Mouse (Mus musculus) adrenal gland (tissue): ENCODE data around the gene Abcc3.

Experiments
- intact Hi-C: fragments of 180-260 bp; cut with DNase I; formaldehyde crosslinking; loops from one replicate; pipeline ENCODE4 v1.15.1; 2025
- long read RNA-seq, 2 experiments: library from polyadenylated mRNA; unstranded; transcript quantifications; one replicate each; pipeline ENCODE4 v2.0.0; 2020; ENCODE audit warnings: borderline replicate concordance in 1 of 2; ENCODE audit not compliant: insufficient replicate concordance in 1 of 2

Abcc3 gene
- long read RNA-seq, experiment 1, partial matches to known transcripts = 1 of 1 reads
- long read RNA-seq, experiment 1, other reads (novel, unspliced or antisense) = 0 of 1 reads
- long read RNA-seq, experiment 2, partial matches to known transcripts = 1 of 1 reads
- long read RNA-seq, experiment 2, other reads (novel, unspliced or antisense) = 0 of 1 reads

DNA sequence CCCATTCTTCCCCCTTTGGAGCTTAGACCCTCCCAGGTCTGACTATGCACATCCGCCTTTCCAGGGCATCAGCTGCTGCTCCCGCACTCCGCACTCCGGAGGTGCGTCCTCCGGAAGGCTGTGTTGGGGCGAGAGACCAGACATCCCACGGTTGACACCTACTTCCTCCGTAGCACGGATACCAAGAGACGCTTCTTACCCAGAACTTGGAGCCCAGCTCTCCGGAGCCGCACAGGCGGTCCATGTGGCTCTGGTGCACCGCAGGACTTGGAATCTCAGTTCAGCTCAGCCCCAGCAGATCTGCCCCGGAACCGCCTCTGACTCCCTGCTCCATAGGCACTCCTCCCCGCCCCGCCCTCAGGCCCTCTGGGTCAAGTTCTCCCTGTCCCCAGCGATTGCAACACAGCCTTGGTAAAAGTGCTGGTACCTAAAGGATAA lies at the start of gene Abcc3:
Gene Abcc3 (minus strand): TSS at position 326 of the 438 bp plus-strand sequence.
- intact Hi-C loops = no loop called here

- intact Hi-C loops = no loop called here
These were observed 49.0 kb upstream of the Abcc3 start for GRCm38 (mm10) chr11:94441752-94442151.

- intact Hi-C loops = no loop called here
These were observed 48.3 kb upstream of the Abcc3 start for GRCm38 (mm10) chr11:94441122-94441521.

GRCm38 (mm10) chr11:94440421-94440820 lies 47.6 kb upstream of the Abcc3 start:
- intact Hi-C loops = no loop called here

GRCm38 (mm10) chr11:94429011-94429651 lies 36.3 kb upstream of the Abcc3 start:
- intact Hi-C loops = no loop called here

DNA sequence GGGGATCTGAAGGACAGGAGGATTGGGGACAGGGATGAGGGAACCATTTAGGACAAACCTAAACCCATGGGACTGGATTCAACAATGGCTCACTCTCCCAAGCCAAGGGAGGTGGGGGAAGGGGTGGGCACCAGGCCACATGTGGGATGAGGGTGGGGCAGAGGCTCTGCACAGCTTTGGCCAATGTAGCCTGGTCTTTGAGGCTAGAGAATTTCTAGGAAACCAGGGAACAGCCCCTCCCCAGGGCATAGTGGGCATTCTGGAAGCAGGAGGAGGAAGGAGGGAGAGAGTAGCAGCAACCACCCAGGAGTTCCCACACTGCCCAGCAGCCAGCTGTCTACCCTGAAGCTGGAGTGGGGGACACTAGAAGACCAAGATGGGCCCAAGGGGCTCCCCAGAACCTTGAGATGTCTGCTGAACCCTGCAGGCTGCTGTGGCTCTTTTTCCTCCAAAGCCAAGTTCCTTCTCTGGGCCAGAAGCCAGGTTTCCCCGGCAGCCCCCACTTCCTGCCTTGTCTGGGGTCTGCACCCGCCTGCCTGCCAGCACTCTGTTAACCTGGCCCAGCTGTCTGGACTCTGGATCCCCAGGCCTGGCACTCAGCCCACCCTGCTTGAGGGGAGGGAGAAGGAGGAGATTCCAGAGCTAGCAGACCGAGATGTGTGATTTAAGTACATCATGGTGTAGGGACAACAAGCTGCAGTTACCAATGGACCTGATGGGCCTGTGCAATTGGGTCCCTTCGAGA lies 35.5 kb upstream of the Abcc3 start:
- intact Hi-C loops = no loop called here

DNA sequence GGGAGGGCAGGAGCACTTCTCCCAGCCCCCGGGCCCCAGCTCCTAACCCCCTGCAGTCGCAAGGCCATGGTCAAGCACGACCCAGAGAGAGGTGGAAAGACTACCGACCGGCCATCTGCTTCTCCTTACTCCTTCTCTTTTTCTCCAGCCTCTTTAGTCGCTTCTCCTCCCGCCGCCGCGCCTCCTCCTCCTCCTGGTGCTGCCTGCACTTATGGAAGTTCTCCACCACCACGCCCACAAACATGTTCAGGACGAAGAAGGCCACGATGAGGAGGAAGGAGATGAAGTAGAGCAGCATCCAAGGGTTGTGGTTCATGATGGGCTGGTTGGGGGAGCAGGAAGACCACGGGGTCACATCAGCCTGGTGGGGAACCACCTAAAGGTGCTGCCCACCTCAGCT lies 32.9 kb upstream of the Abcc3 start:
- intact Hi-C loops = no loop called here

DNA sequence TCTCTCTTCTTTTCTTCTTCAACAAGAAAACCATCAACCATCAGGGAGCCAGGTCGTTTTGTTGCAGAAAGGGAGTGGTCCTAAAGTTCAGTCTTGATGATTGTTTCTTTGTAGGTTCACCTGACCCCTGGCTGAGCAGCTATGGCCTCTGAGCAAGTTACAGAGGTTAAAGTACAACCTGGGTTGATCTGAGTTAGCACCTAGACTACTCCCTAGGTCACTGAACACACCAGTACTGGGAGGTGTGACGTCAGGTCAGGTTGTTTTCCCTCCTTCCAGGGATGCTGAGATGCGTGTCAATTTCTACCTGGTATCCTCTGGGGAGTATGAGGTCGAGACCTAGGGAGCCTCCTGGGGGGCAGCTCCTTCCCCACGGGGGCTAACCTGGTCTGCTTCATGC lies 32.4 kb upstream of the Abcc3 start:
- intact Hi-C loops = no loop called here

DNA sequence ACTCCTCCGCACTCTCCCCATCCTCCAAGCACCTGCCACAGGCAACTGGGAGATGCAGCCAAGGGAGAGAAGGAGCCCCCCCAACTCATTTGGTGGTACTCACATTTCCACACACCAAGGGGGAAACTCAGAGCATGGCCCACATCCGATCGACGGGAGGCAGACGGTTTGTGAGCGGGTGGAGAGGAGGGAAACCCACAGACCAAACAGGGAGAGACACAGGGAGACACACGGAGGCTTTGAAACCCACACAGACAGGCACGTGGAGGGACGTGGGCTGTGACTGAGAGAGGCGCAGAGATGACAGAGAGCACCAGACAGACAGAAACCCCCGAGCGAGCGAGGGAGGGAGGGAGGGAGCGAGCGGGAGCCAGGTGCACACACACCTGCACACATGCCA lies 31.6 kb upstream of the Abcc3 start:
- intact Hi-C loops = no loop called here

DNA sequence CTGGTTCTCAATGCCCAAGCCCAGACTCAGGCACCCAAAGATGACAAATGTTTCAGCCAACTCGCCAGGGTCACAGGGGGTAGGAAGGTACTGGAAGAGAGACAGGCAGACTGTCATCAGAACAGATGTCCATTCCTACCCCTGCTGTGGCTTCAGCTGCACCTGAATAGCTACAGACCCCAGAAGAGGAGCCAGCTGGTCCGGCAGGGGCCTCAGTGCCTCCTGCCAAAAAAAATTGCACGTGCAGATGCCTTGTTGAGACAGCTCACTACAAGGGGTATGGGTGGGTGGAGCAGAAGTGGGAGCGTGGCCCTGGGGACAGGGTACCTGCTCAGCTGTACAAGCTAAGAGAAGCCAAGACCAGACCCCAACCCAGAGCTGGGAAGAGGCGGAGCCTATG lies 31.1 kb upstream of the Abcc3 start:
- intact Hi-C loops = no loop called here

DNA sequence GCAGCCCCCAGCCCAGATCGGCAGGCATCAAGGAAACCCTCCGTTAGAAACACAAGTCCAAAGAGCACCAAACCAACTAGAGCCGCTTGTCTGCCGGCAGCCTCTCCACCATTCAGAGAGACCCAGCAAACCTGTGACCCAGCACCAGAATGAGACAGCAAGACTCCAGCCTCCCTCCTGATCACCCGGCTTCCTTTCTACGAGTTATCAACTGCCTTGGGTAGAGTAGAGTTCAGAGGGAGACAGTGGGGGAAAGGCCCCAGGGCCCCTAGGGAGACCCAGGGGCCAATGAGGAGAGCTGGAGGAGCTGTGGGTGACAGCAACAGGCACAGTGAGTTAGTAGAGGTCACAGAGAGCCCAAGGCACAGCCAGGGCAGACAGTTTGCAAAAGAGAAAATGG lies 28.2 kb upstream of the Abcc3 start:
- intact Hi-C loops = loop anchor here (2.0 kb wide), 2 partner anchors 66 to 124 kb away; partner anchors contain the start of gene Spata20

GRCm38 (mm10) chr11:94420325-94420724 lies 27.5 kb upstream of the Abcc3 start:
- intact Hi-C loops = loop anchor here (2.0 kb wide), 2 partner anchors 66 to 124 kb away; partner anchors contain the start of gene Spata20

DNA sequence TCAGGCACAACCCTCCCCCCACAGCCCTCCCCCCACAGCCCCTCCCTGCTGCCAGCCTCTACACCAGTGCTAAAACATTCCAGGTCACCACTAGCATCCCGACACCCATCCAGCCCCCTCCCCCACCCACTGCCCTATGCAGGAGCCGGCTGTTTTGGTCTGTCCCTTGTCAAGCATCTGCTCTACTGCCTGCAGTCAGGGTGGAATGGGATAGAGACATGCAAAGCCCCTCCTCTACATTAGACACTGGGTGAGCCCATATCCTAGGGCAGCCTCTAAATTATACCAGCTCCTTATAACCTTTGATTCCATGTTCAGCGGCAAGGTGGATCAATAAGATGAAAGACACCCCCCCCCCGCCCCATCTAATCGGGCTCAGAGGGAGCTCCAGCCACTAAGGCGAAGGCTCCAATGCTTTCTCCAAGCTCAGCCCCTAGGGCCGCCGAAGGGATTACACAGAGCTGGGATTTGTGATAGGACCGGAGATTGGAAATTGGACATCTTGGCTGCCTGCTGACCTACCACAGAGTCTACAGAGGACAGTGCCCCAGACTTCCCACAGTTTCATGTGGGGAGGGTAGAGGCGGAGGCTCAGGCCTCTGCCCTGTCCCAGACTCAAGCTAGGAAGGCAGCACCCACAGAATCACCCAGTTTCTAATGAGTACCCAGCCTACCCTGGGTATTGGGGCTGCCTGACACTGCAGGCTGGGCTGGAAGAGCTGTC lies 26.4 kb upstream of the Abcc3 start:
- intact Hi-C loops = no loop called here

GRCm38 (mm10) chr11:94414042-94414441 lies 21.2 kb upstream of the Abcc3 start:
- intact Hi-C loops = no loop called here

DNA sequence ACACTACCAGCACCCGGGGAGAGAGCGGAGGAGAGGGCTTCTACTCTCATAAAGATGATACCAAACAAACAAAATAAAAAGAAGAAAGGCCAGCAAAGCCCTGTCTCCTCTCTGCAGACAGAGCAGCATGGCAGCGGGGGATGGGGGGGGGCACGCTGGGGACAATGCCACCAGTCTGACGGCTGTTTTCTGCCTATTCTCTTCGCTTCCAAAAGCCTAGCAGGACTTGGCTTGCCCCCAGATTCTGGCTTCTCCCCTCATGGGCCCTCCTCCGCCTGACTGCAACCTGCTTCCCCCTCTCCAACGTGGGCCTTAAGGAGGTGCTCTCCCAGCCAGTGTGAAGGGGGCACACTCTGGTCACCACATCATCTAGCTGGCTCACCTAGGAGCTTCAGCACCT lies 20.7 kb upstream of the Abcc3 start:
- intact Hi-C loops = no loop called here

GRCm38 (mm10) chr11:94412998-94413469 lies 20.2 kb upstream of the Abcc3 start:
- intact Hi-C loops = no loop called here

- intact Hi-C loops = no loop called here
These were observed 19.8 kb upstream of the Abcc3 start for GRCm38 (mm10) chr11:94412562-94412961.

GRCm38 (mm10) chr11:94407803-94408321 lies 15.1 kb upstream of the Abcc3 start:
- intact Hi-C loops = loop anchor here (10.0 kb wide), 1 partner anchor 283 kb away; no protein-coding TSS in a partner anchor

DNA sequence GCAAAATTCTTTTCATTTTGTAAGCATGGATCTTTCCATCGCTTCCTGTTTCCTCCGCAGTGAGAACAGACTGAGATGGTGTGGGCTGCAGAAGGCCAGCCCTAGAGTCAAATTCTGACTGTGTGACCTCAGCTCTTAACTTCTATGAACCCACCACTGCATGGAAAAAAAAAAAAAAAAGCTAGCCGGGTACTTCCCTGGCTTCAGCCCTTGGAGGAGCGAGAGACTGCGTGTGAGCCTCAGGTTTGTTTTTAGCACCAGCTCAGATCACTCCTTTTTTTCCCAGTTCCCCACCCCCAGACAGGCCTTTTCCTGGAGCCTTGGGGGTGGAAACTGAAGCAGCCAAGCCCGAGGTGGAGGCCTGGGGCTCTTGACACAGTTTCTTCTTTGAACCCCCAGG lies 12.6 kb upstream of the Abcc3 start:
- intact Hi-C loops = loop anchor here (2.0 to 10.0 kb wide), 2 partner anchors 65 to 281 kb away; no protein-coding TSS in a partner anchor

- intact Hi-C loops = loop anchor here (2.0 to 10.0 kb wide), 2 partner anchors 64 to 280 kb away; no protein-coding TSS in a partner anchor
These were observed 12.0 kb upstream of the Abcc3 start for GRCm38 (mm10) chr11:94404641-94405260.
